Mouse (Mus musculus) layer of hippocampus, adult 11-12 months (tissue): ENCODE measurements around the gene Olfr305.
"Not testable (repeated sequence)": the region's sequence is repeated elsewhere in the genome, so short reads cannot be mapped to it uniquely, and the experiment has no call there.

Source experiments
- DNase-seq: peaks from one replicate; pipeline ENCODE4 v3.0.0; 2022; ENCODE audit warnings: low spot score

Olfr305 gene

GRCm38 (mm10) chr7:86366828-86367227, at the start of gene Olfr305:
TSS of gene Olfr305 (minus strand) at chr7:86366928.
- DNase-seq = no peak

- DNase-seq = no peak
These were observed 36.8 kb upstream of the Olfr305 start, which contains the start of gene Olfr301 for GRCm38 (mm10) chr7:86403546-86403945. TSS of gene Olfr301 (plus strand) at chr7:86403846.

- DNase-seq = no peak
These were observed 31.0 kb upstream of the Olfr305 start, which contains the start of gene Olfr303 for GRCm38 (mm10) chr7:86397689-86398088. TSS of gene Olfr303 (minus strand) at chr7:86397789.

GRCm38 (mm10) chr7:86386558-86386957, 19.8 kb upstream of the Olfr305 start, which contains the start of gene Olfr304:
TSS of gene Olfr304 (minus strand) at chr7:86386658.
- no peak for DNase-seq

GRCm38 (mm10) chr7:86385769-86386168, 19.0 kb upstream of the Olfr305 start:
- DNase-seq = no peak

- DNase-seq = not testable (repeated sequence)
These were observed 20.4 kb downstream of the Olfr305 start for GRCm38 (mm10) chr7:86346296-86346695.

GRCm38 (mm10) chr7:86344253-86344652, 22.5 kb downstream of the Olfr305 start:
- DNase-seq = no peak

- no peak for DNase-seq
These were observed 23.7 kb downstream of the Olfr305 start for GRCm38 (mm10) chr7:86342881-86343565.

- DNase-seq = no peak
These were observed 29.2 kb downstream of the Olfr305 start, which contains the start of gene Olfr307 for GRCm38 (mm10) chr7:86337486-86337885. TSS of gene Olfr307 (minus strand) at chr7:86337586.

GRCm38 (mm10) chr7:86325530-86325929, 41.2 kb downstream of the Olfr305 start, which contains the start of gene Olfr308:
TSS of gene Olfr308 (minus strand) at chr7:86325630.
- no peak for DNase-seq

- DNase-seq = no peak
These were observed 45.4 kb downstream of the Olfr305 start for GRCm38 (mm10) chr7:86321323-86321722.

GRCm38 (mm10) chr7:86313608-86314007, 53.1 kb downstream of the Olfr305 start, which contains the start of gene Olfr309:
TSS of gene Olfr309 (minus strand) at chr7:86313708.
- no peak for DNase-seq
